Mouse (Mus musculus) ES-E14 (cell line): ENCODE measurements around the gene Cadps. TPM values are rescaled to one million over a fixed set of nuclear protein-coding genes. Genes with fewer than 3 reads are reported as not detected.

Experiments
- DNase-seq: peaks from one replicate; pipeline ENCODE4 v3.0.0-alpha.2; 2013; ENCODE audit warnings: low read depth, low spot score
- H3K27ac ChIP-seq: 2 replicates; pipeline ENCODE4 v1.5.1; 2012; ENCODE audit warnings: low read depth, mild to moderate bottlenecking, low read length, moderate library complexity, mixed read lengths; ENCODE audit not compliant: poor library complexity, insufficient read depth, severe bottlenecking
- H3K36me3 ChIP-seq: 2 replicates; pipeline ENCODE4 v1.6.1; 2012; ENCODE audit warnings: mild to moderate bottlenecking, low read length, moderate library complexity, mixed read lengths; ENCODE audit not compliant: control insufficient read depth, poor library complexity, insufficient read depth, severe bottlenecking
- H3K4me1 ChIP-seq, 2 experiments: fragments of 150-350 bp in 1 of 2; sonication (generic) in 1 of 2; 2 replicates each; pipeline ENCODE4 v1.6.1; 2012; ENCODE audit warnings: low read length in 2 of 2, mild to moderate bottlenecking in 1 of 2, mixed read lengths in 1 of 2; ENCODE audit not compliant: control insufficient read depth in 2 of 2, insufficient read depth in 2 of 2, poor library complexity in 1 of 2
- H3K4me3 ChIP-seq, 2 experiments: fragments of 150-350 bp in 1 of 2; sonication (generic) in 1 of 2; 2 replicates each; pipeline ENCODE4 v1.5.1; 2012; ENCODE audit warnings: low read length in 2 of 2, low read depth in 1 of 2, mild to moderate bottlenecking in 1 of 2, mixed read lengths in 1 of 2; ENCODE audit not compliant: insufficient read depth in 1 of 2, poor library complexity in 1 of 2, severe bottlenecking in 1 of 2
- H3K9ac ChIP-seq: 2 replicates; pipeline ENCODE4 v1.6.1; 2012; ENCODE audit warnings: low read depth, mild to moderate bottlenecking, low read length, mixed read lengths; ENCODE audit not compliant: poor library complexity, insufficient read depth, severe bottlenecking
- H3K9me3 ChIP-seq: fragments of 150-350 bp; sonication (generic); 2 replicates; pipeline ENCODE4 v1.6.1; 2012; ENCODE audit warnings: low read depth, mild to moderate bottlenecking, low read length; ENCODE audit not compliant: control insufficient read depth, insufficient read depth
- CHD2 ChIP-seq: IDR thresholded peaks from 2 replicates; pipeline ENCODE4 v1.6.1; 2014; ENCODE audit warnings: mild to moderate bottlenecking, low read depth, low read length, inconsistent platforms
- HCFC1 ChIP-seq: IDR thresholded peaks from 2 replicates; pipeline ENCODE4 v1.6.1; 2012; ENCODE audit warnings: low read length, inconsistent platforms, borderline replicate concordance; ENCODE audit not compliant: insufficient read depth
- MAFK ChIP-seq: IDR thresholded peaks from 2 replicates; pipeline ENCODE4 v1.6.1; 2014; ENCODE audit warnings: mild to moderate bottlenecking, low read depth, low read length, inconsistent platforms; ENCODE audit not compliant: insufficient read depth
- ZC3H11A ChIP-seq: IDR thresholded peaks from 2 replicates; pipeline ENCODE4 v1.6.1; 2012; ENCODE audit warnings: low read depth, mild to moderate bottlenecking, inconsistent platforms, low read length, borderline replicate concordance
- ZNF384 ChIP-seq: IDR thresholded peaks from 2 replicates; pipeline ENCODE4 v1.6.1; 2012; ENCODE audit warnings: low read depth, low read length, inconsistent platforms
- in situ Hi-C, 2 experiments: fragments of 600-800 bp; cut with MboI; formaldehyde crosslinking; loops; one replicate each; pipeline ENCODE4 v1.15.1; 2025; ENCODE audit warnings: low sequenced_read_pairs in 2 of 2, inconsistent platforms in 1 of 2; ENCODE audit not compliant: unreplicated experiment in 2 of 2
- total RNA-seq: library from RNA; depleted of rRNA; stranded (reverse); fragments of 300-350 nt; gene quantifications from 2 replicates; pipeline ENCODE4 v1.2.3, GENCODE M21; 2012

Gene Cadps
- total RNA-seq, 1 experiment = 0.49 TPM

DNA sequence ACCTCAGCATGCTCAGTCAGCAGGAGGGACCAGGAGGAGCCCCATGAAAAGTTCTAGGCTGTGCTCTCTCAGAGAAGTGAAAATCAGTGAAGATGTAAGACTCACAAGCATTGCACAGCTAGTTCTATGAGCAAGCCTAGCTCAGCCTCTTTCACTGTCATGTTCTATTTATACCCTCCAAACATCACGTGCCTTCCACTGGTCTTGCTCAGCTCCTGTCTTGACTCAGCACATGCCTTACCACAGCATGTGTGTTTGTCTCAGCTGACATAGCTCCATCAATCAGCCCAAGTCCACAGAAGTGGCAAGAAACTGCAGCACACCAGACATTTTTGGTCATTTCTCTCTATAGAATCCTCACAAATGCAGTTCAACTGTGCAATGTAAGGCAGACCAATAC lies 19.9 kb downstream of the Cadps start:
- Histone ChIP-seq H3K4me3 (no peak overlapping the region), H3K9ac (no peak overlapping the region), H3K4me1 (no peaks in the 10 kb centered on the region), H3K27ac (no peak overlapping the region), H3K36me3 (no peaks in the 10 kb centered on the region), H3K9me3 (no peaks in the 10 kb centered on the region)
- DNase-seq = no peak
- TF ChIP-seq MAFK (no peak), ZC3H11A (no peak), CHD2 (no peak), HCFC1 (no peak), ZNF384 (no peak)
- in situ Hi-C loops = no loop called here

DNA sequence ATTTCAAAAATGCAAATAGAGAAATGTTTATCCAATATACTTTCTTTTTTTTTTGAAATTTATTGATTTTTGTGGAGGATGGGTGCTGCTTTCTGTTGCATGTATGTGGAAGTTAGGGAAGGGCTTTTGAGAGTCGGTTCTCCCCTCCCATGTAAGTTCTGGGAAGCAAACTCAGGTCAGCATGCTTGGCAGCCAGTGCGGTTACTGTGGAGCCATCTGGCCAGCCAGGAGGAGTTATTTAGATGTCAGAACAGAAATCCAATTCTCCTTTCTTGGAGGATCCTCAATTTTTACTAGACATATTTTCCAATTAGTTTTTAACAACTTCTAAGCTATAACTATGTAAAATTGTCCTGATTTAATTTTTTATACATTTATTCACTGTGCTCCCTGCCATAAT lies 21.8 kb downstream of the Cadps start:
- no peaks in the 10 kb centered on the region for H3K36me3 ChIP-seq
- H3K9ac ChIP-seq = no peak overlapping the region
- in situ Hi-C loops = no loop called here
- H3K4me1 ChIP-seq = no peaks in the 10 kb centered on the region
- no peak for TF ChIP-seq ZC3H11A
- no peak for TF ChIP-seq MAFK
- TF ChIP-seq ZNF384 = no peak
- TF ChIP-seq CHD2 = no peak
- no peak for TF ChIP-seq HCFC1
- DNase-seq = no peak
- H3K27ac ChIP-seq = no peak overlapping the region
- no peaks in the 10 kb centered on the region for H3K9me3 ChIP-seq
- H3K4me3 ChIP-seq = no peak overlapping the region

DNA sequence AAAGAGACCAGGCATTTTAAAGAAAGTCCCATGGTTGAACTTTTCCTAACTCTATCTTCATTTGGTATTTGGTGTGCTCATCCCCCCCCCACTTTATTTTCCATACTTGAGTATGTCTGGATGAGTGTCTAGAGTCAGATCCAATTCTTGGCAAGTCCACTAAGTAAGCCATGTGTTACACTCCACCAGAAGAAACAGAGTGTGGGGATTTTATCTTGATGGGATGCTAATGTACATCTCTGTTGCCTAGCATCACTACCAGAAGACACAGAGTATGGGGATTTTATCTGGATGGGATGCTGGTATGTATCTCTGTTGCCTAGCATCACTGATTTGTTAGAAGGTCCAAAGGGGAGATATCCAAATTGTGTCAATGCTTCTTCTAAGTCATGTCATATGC lies 24.0 kb downstream of the Cadps start:
- no peaks in the 10 kb centered on the region for H3K36me3 ChIP-seq
- no peak for DNase-seq
- no peaks in the 10 kb centered on the region for H3K4me1 ChIP-seq
- in situ Hi-C loops = no loop called here
- H3K9ac ChIP-seq = no peak overlapping the region
- H3K9me3 ChIP-seq = no peaks in the 10 kb centered on the region
- no peak for TF ChIP-seq HCFC1
- TF ChIP-seq MAFK = no peak
- TF ChIP-seq ZNF384 = no peak
- no peak for TF ChIP-seq CHD2
- no peak for TF ChIP-seq ZC3H11A
- H3K4me3 ChIP-seq = no peak overlapping the region
- H3K27ac ChIP-seq = no peak overlapping the region

DNA sequence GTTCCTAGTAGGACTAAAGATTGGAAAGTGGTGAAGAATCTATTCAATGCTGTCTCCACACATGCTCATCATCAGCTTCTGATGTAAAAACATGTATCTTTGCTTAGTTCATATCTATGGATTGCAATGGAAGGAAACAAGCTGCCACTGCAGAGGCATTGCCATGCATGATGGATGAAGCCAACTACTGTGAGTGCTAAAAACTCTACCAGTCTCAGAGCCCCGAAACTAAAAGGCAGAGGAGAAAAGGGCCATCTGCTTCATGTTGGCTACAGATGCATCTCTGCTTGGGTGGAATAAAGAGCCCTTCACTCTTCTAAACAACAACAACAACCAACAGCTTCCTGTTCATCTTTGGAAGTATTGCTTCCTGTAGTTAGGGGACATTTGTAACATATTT lies 38.6 kb downstream of the Cadps start:
- in situ Hi-C loops = no loop called here
- no peak overlapping the region for H3K9ac ChIP-seq

DNA sequence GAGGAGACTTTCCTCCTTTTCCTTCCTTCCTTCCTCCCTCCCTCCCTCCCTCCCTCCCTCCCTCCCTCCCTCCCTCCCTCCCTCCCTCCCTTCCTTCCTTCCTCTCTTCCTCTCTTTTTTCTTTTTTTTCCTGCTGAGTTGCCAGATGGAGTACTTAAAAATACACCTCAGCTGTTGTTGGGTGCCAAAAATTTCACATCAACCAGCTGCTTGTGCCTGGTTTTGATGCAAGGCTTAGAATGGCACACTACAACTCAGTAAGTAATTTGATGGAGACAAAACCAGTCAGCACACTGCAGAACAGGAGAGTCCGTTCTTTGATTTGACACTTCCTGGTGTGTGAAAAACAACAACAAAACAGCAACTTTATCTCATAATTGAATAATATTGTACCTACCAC lies 42.9 kb downstream of the Cadps start:
- no peaks in the 10 kb centered on the region for H3K36me3 ChIP-seq
- no peak overlapping the region for H3K9ac ChIP-seq
- no peaks in the 10 kb centered on the region for H3K4me1 ChIP-seq
- H3K4me3 ChIP-seq = no peak overlapping the region
- H3K27ac ChIP-seq = no peak overlapping the region
- H3K9me3 ChIP-seq = no peaks in the 10 kb centered on the region
- in situ Hi-C loops = no loop called here
- TF ChIP-seq ZNF384 (no peak), MAFK (no peak), HCFC1 (no peak), CHD2 (no peak), ZC3H11A (no peak)
- DNase-seq = no peak

More for the DNA sequence above, 38.6 kb downstream of the Cadps start:
- Histone ChIP-seq H3K36me3 (no peaks in the 10 kb centered on the region), H3K27ac (no peak overlapping the region), H3K4me1 (no peaks in the 10 kb centered on the region), H3K9me3 (no peaks in the 10 kb centered on the region), H3K4me3 (no peak overlapping the region)
- TF ChIP-seq CHD2 = no peak
- no peak for TF ChIP-seq ZC3H11A
- no peak for TF ChIP-seq MAFK
- no peak for TF ChIP-seq HCFC1
- DNase-seq = no peak
